Mouse (Mus musculus) heart, embryonic 11.5 days (tissue): ENCODE measurements at regions not wholly inside any gene's neighbourhood (a gene's known extent, or its start where the extent isn't known, plus 50 kb on each side); places are given as distances from the start of the nearest gene placed in this dataset.

Source experiments
- ATAC-seq: fragments of 200-750 bp; cut with Nextera tagmentation; replicated peaks from 2 replicates; pipeline ENCODE4 v1.8.0; 2017; ENCODE audit warnings: moderate library complexity; ENCODE audit not compliant: insufficient number of reproducible peaks, low FRiP score, low TSS enrichment
- H3K27ac ChIP-seq: fragments of 300-500 bp; sonication (generic); 2 replicates; pipeline ENCODE4 v1.5.1; 2014; ENCODE audit warnings: mild to moderate bottlenecking, low read depth, low read length
- H3K27me3 ChIP-seq: fragments of 300-500 bp; sonication (generic); 2 replicates; pipeline ENCODE4 v1.6.1; 2014; ENCODE audit warnings: mild to moderate bottlenecking, low read length, mixed read lengths; ENCODE audit not compliant: control insufficient read depth, insufficient read depth
- H3K36me3 ChIP-seq: fragments of 300-500 bp; sonication (generic); 2 replicates; pipeline ENCODE4 v1.6.1; 2014; ENCODE audit warnings: mild to moderate bottlenecking, low read length, moderate library complexity, mixed read lengths; ENCODE audit not compliant: control insufficient read depth, insufficient read depth
- H3K4me1 ChIP-seq: fragments of 300-500 bp; sonication (generic); 2 replicates; pipeline ENCODE4 v1.6.1; 2014; ENCODE audit warnings: low read length; ENCODE audit not compliant: control insufficient read depth, insufficient read depth
- H3K4me2 ChIP-seq: fragments of 300-500 bp; sonication (generic); 2 replicates; pipeline ENCODE4 v1.6.1; 2014; ENCODE audit warnings: mild to moderate bottlenecking, moderate library complexity
- H3K4me3 ChIP-seq: fragments of 300-500 bp; sonication (generic); 2 replicates; pipeline ENCODE4 v1.5.1; 2014; ENCODE audit warnings: low read depth, low read length
- H3K9ac ChIP-seq: fragments of 300-500 bp; sonication (generic); 2 replicates; pipeline ENCODE4 v1.6.1; 2014; ENCODE audit warnings: mild to moderate bottlenecking, low read depth, low read length, moderate library complexity
- H3K9me3 ChIP-seq: fragments of 300-500 bp; sonication (generic); replicated peaks from 2 replicates; pipeline ENCODE4 v1.6.1; 2016; ENCODE audit warnings: low read length; ENCODE audit not compliant: control insufficient read depth
- WGBS: fragments of 180-500 bp; shearing (Covaris S2); extraction: QIAGEN DNeasy Blood & Tissue Kit; methylation state at CpG from one replicate; pipeline ENCODE4 v1.1.7; 2014; ENCODE audit not compliant: insufficient replicate concordance; 5-methylcytosine and 5-hydroxymethylcytosine counted together

DNA sequence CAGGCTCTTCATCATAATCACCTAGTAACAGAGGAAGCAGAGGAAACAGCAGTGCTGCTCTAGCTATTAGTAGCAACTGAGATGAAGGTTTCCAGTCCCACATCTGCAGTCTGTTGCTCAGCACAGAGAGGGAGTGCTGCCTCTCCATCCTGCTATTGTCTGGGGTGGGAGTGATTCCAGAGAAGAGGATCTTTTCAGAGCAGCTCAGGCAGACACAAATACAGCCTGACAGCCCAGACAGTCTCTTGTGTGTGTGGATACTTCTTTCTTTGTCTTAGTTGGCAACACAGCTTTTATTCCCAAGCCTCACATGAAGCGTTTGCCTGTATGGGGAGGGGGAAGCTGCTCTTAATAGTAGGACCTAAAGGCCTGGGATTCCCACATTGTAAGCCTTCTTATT, 107.2 kb upstream of the Nhs start:
- Histone ChIP-seq H3K4me2 (no peak overlapping the region), H3K4me3 (no peak overlapping the region), H3K36me3 (no peaks in the 10 kb centered on the region), H3K4me1 (no peaks in the 10 kb centered on the region), H3K9ac (no peak overlapping the region), H3K27me3 (no peaks in the 10 kb centered on the region), H3K27ac (no peak overlapping the region), H3K9me3 (no peaks in the 10 kb centered on the region)
- WGBS: 65% methylated on average over 1 of the region's 1 CpGs
- no peak for ATAC-seq

DNA sequence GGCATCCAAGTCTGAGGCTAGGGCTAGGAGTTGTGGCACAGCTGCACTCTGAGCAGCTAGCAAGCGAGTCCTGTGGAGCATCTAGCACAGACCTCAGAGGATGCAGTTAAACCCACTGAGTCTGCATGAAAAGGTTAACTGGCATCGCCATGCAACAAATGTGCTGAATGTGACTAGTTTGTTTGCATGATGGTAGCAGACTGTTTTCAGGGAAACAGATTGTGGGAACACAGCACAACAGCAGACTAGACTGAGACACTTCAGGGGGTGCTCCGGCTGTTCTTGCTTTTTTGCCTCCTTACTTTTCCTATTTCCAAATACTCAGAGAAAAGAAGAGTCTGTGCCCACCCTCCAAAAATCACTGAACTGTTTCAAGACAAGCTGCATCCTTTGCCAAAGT, 97.9 kb upstream of the Nhs start:
- Histone ChIP-seq H3K36me3 (no peaks in the 10 kb centered on the region), H3K9ac (no peak overlapping the region), H3K27me3 (no peaks in the 10 kb centered on the region), H3K4me1 (no peaks in the 10 kb centered on the region), H3K27ac (no peak overlapping the region), H3K4me2 (no peak overlapping the region), H3K4me3 (no peak overlapping the region), H3K9me3 (no peaks in the 10 kb centered on the region)
- WGBS: 77% methylated on average over 3 of the region's 3 CpGs
- ATAC-seq: no peak

GRCm38 (mm10) chrX:162255873-162256272, 96.3 kb upstream of the Nhs start:
- H3K4me2 ChIP-seq: no peak overlapping the region
- no peaks in the 10 kb centered on the region for H3K36me3 ChIP-seq
- H3K27ac ChIP-seq: no peak overlapping the region
- H3K4me1 ChIP-seq: no peaks in the 10 kb centered on the region
- no peak for ATAC-seq
- no peak overlapping the region for H3K4me3 ChIP-seq
- no peaks in the 10 kb centered on the region for H3K9me3 ChIP-seq
- no peaks in the 10 kb centered on the region for H3K27me3 ChIP-seq
- no peak overlapping the region for H3K9ac ChIP-seq

GRCm38 (mm10) chrX:162241291-162241690, 81.8 kb upstream of the Nhs start:
- H3K4me3 ChIP-seq: no peak overlapping the region
- H3K27ac ChIP-seq: no peak overlapping the region
- no peaks in the 10 kb centered on the region for H3K9me3 ChIP-seq
- no peak overlapping the region for H3K9ac ChIP-seq
- WGBS: 74% methylated on average over 3 of the region's 3 CpGs
- no peaks in the 10 kb centered on the region for H3K27me3 ChIP-seq
- ATAC-seq: no peak
- no peaks in the 10 kb centered on the region for H3K4me1 ChIP-seq
- H3K36me3 ChIP-seq: no peaks in the 10 kb centered on the region
- no peak overlapping the region for H3K4me2 ChIP-seq

DNA sequence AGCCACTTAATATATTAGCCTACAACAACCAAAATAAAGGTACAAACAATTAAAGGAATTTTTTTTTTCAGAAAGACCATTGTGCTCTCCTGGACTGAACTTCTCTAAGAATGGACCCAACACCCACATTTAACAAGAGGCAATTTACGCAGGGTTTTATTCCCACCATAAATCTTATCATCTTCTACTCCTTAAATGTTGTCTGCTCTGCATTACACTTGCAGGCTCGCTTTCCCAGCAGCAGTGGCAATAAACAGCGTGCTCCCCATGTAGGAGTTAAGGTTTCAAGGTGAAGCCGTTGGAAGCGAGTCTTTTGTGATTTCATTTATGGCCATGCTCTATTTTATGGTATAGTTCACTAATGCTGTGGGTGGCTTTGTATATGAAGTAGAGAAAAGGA, 76.0 kb upstream of the Nhs start:
- H3K9me3 ChIP-seq: no peaks in the 10 kb centered on the region
- H3K27ac ChIP-seq: no peak overlapping the region
- H3K4me1 ChIP-seq: no peaks in the 10 kb centered on the region
- H3K9ac ChIP-seq: no peak overlapping the region
- H3K4me2 ChIP-seq: no peak overlapping the region
- ATAC-seq: no peak
- H3K36me3 ChIP-seq: no peaks in the 10 kb centered on the region
- no peak overlapping the region for H3K4me3 ChIP-seq
- WGBS: 74% methylated on average over 5 of the region's 5 CpGs
- H3K27me3 ChIP-seq: no peaks in the 10 kb centered on the region

DNA sequence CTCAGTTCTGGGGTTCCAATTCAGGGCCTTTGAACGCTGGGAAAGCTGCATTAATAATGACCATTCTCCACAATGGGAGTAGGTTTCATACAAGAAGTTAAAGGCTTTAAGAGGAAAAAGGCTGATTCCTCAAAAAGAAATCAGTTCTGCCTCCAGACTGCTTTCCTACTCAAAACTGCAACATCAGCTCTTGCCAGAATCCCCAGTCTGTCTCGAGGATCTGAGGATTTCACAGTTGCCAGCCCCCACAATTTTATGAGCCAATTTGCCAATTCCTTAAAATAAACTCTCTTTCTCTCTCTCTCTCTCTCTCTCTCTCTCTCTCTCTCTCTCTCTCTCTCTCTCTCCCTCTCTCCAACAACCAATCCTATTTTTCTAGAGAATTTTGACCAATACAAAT, 51.3 kb upstream of the Nhs start:
- Histone ChIP-seq H3K9ac (no peak overlapping the region), H3K9me3 (no peaks in the 10 kb centered on the region), H3K27me3 (no peaks in the 10 kb centered on the region), H3K4me2 (no peak overlapping the region), H3K4me3 (no peak overlapping the region), H3K4me1 (no peaks in the 10 kb centered on the region), H3K36me3 (no peaks in the 10 kb centered on the region), H3K27ac (no peak overlapping the region)
- ATAC-seq: no peak
- WGBS: 61% methylated on average over 2 of the region's 2 CpGs
